Mouse (Mus musculus) MEL (cell line): ENCODE results near the gene Gm21921.
"Not testable (repeated sequence)": the region's sequence is repeated elsewhere in the genome, so short reads cannot be mapped to it uniquely, and the experiment has no call there.

Source experiments
- BHLHE40 ChIP-seq: IDR thresholded peaks from 2 replicates; pipeline ENCODE4 v1.6.1; 2012; ENCODE audit warnings: low read depth, mild to moderate bottlenecking, inconsistent platforms, low read length, improper control_type of control experiment, borderline replicate concordance
- CTCF ChIP-seq, 3 experiments: IDR thresholded peaks in 2 of 3; conservative IDR thresholded peaks in 1 of 3; 2 replicates each; pipeline ENCODE4 v1.5.1; 2011 to 2012; ENCODE audit warnings: low read length in 3 of 3, low read depth in 2 of 3, mild to moderate bottlenecking in 2 of 3, improper control_type of control experiment in 1 of 3, inconsistent platforms in 1 of 3, mixed read lengths in 1 of 3, moderate library complexity in 1 of 3; ENCODE audit not compliant: control insufficient read depth in 1 of 3, insufficient read depth in 1 of 3, poor library complexity in 1 of 3, severe bottlenecking in 1 of 3
- EP300 ChIP-seq, 2 experiments: IDR thresholded peaks; 2 replicates each; pipeline ENCODE4 v1.6.1; 2011; ENCODE audit warnings: improper control_type of control experiment in 2 of 2, low read length in 2 of 2, low read depth in 1 of 2, mild to moderate bottlenecking in 1 of 2
- POLR2A ChIP-seq, 2 experiments: IDR thresholded peaks; 2 replicates each; pipeline ENCODE4 v1.6.1; 2011 to 2012; ENCODE audit warnings: low read length in 2 of 2, mild to moderate bottlenecking in 2 of 2, control low read depth in 1 of 2, improper control_type of control experiment in 1 of 2, low read depth in 1 of 2, moderate library complexity in 1 of 2; ENCODE audit not compliant: control insufficient read depth in 1 of 2, insufficient read depth in 1 of 2, poor library complexity in 1 of 2
- SIN3A ChIP-seq: IDR thresholded peaks from 2 replicates; pipeline ENCODE4 v1.6.1; 2012; ENCODE audit warnings: low read length, improper control_type of control experiment, inconsistent platforms
- SMC3 ChIP-seq: IDR thresholded peaks from 2 replicates; pipeline ENCODE4 v1.6.1; 2011; ENCODE audit warnings: low read depth, low read length, improper control_type of control experiment
- TCF12 ChIP-seq: IDR thresholded peaks from 2 replicates; pipeline ENCODE4 v1.6.1; 2014; ENCODE audit warnings: low read depth, mild to moderate bottlenecking, inconsistent platforms, low read length, improper control_type of control experiment, moderate library complexity
- USF1 ChIP-seq: IDR thresholded peaks from 2 replicates; pipeline ENCODE4 v1.6.1; 2014; ENCODE audit warnings: low read depth, mild to moderate bottlenecking, inconsistent platforms, low read length, improper control_type of control experiment, moderate library complexity

- TF ChIP-seq TCF12; BHLHE40; SIN3A; POLR2A (IDR thresholded peaks at IDR 0.05; ENCODE audit: control insufficient read depth in 1 of 2, insufficient read depth in 1 of 2, low read depth in 1 of 2, low read length in 2 of 2, poor library complexity in 1 of 2); USF1; CTCF (IDR thresholded peaks at IDR 0.05 in 2 of 3, conservative IDR thresholded peaks at IDR 0.05 in 1 of 3; ENCODE audit: control insufficient read depth in 1 of 3, insufficient read depth in 1 of 3, low read depth in 2 of 3, low read length in 3 of 3, poor library complexity in 1 of 3, severe bottlenecking in 1 of 3); EP300 (IDR thresholded peaks at IDR 0.05; ENCODE audit: low read depth in 1 of 2, low read length in 2 of 2); SMC3: not testable (repeated sequence)
These were observed at the start of gene Gm21921 for GRCm38 (mm10) chrY:24796143-24796542.
